Mouse (Mus musculus) forebrain, embryonic 11.5 days (tissue): ENCODE results near the gene Ick. TPM values are rescaled to one million over a fixed set of nuclear protein-coding genes. Genes with fewer than 3 reads are reported as not detected.
A peak's percentile ranks its signal among the peaks of the same experiment; 100 is the strongest.

ENCODE experiments used
- ATAC-seq: fragments of 200-750 bp; cut with Nextera tagmentation; replicated peaks from 2 replicates; pipeline ENCODE4 v1.8.0; 2017; ENCODE audit warnings: moderate TSS enrichment; ENCODE audit not compliant: low FRiP score
- DNase-seq: peaks from one replicate; pipeline ENCODE4 v3.0.0-alpha.2; 2017; ENCODE audit warnings: low spot score
- H3K27ac ChIP-seq: fragments of 300-500 bp; sonication (generic); 2 replicates; pipeline ENCODE4 v1.5.1; 2014; ENCODE audit warnings: low read depth, low read length
- H3K27me3 ChIP-seq: fragments of 300-500 bp; sonication (generic); 2 replicates; pipeline ENCODE4 v1.6.1; 2014; ENCODE audit warnings: mild to moderate bottlenecking, low read length, mixed read lengths; ENCODE audit not compliant: control insufficient read depth, insufficient read depth
- H3K36me3 ChIP-seq: fragments of 300-500 bp; sonication (generic); 2 replicates; pipeline ENCODE4 v1.6.1; 2014; ENCODE audit warnings: mild to moderate bottlenecking, low read length, moderate library complexity, mixed read lengths; ENCODE audit not compliant: control insufficient read depth, insufficient read depth
- H3K4me1 ChIP-seq: fragments of 300-500 bp; sonication (generic); replicated peaks from 2 replicates; pipeline ENCODE4 v1.6.1; 2014; ENCODE audit warnings: low read length, mixed read lengths; ENCODE audit not compliant: control insufficient read depth, insufficient read depth
- H3K4me2 ChIP-seq: fragments of 300-500 bp; sonication (generic); 2 replicates; pipeline ENCODE4 v1.6.1; 2014; ENCODE audit warnings: low read depth, mild to moderate bottlenecking, low read length, moderate library complexity, mixed read lengths; ENCODE audit not compliant: severe bottlenecking
- H3K4me3 ChIP-seq: fragments of 300-500 bp; sonication (generic); 2 replicates; pipeline ENCODE4 v1.5.1; 2014; ENCODE audit warnings: low read depth, low read length
- H3K9ac ChIP-seq: fragments of 300-500 bp; sonication (generic); 2 replicates; pipeline ENCODE4 v1.6.1; 2014; ENCODE audit warnings: low read length
- H3K9me3 ChIP-seq: fragments of 300-500 bp; sonication (generic); 2 replicates; pipeline ENCODE4 v1.6.1; 2016; ENCODE audit warnings: low read length, mixed read lengths; ENCODE audit not compliant: control insufficient read depth
- WGBS: fragments of 180-500 bp; shearing (Covaris S2); extraction: QIAGEN DNeasy Blood & Tissue Kit; methylation state at CpG from one replicate; pipeline ENCODE4 v1.1.7; 2014; 5-methylcytosine and 5-hydroxymethylcytosine counted together
- polyA plus RNA-seq: library from polyadenylated mRNA; unstranded; fragments of >200 nt; fragmentation: Nextera tagmentation; extraction: Ambion mirVana; gene quantifications from 2 replicates; pipeline ENCODE4 v1.2.1, GENCODE M21; 2014

Gene Ick
- polyA plus RNA-seq, 1 experiment from 2014 or later: 35.0 TPM

- Histone ChIP-seq H3K4me1 (peaks cover 5% of the 10 kb centered on the region; the same call in 1 of the 2 replicates), H3K36me3 (no peaks in the 10 kb centered on the region), H3K27ac (no peak overlapping the region), H3K4me2 (no peak overlapping the region), H3K4me3 (no peak overlapping the region), H3K9me3 (no peaks in the 10 kb centered on the region), H3K9ac (no peak overlapping the region), H3K27me3 (no peaks in the 10 kb centered on the region)
- DNase-seq: peak; percentile 49
- 87% methylated on average over 11 of the region's 11 CpGs for WGBS
- no peak for ATAC-seq
Observed at GRCm38 (mm10) chr9:78195034-78195433, 86.0 kb downstream of the Ick start.

- no peak overlapping the region for H3K27ac ChIP-seq
- no peak overlapping the region for H3K4me2 ChIP-seq
- no peaks in the 10 kb centered on the region for H3K4me1 ChIP-seq
- no peak for ATAC-seq
- H3K27me3 ChIP-seq: no peaks in the 10 kb centered on the region
- H3K36me3 ChIP-seq: no peaks in the 10 kb centered on the region
- WGBS: 97% methylated on average over 9 of the region's 9 CpGs
- no peaks in the 10 kb centered on the region for H3K9me3 ChIP-seq
- no peak for DNase-seq
- no peak overlapping the region for H3K4me3 ChIP-seq
- no peak overlapping the region for H3K9ac ChIP-seq
Observed at GRCm38 (mm10) chr9:78197801-78198200, 88.8 kb downstream of the Ick start.

- H3K27ac ChIP-seq: no peak overlapping the region
- no peak overlapping the region for H3K9ac ChIP-seq
- no peak overlapping the region for H3K4me3 ChIP-seq
- H3K9me3 ChIP-seq: no peaks in the 10 kb centered on the region
- DNase-seq (no peak), ATAC-seq (no peak)
- no peaks in the 10 kb centered on the region for H3K4me1 ChIP-seq
- no peaks in the 10 kb centered on the region for H3K27me3 ChIP-seq
- 88% methylated on average over 6 of the region's 6 CpGs for WGBS
- no peaks in the 10 kb centered on the region for H3K36me3 ChIP-seq
- no peak overlapping the region for H3K4me2 ChIP-seq
Observed at GRCm38 (mm10) chr9:78204194-78204593, 95.2 kb downstream of the Ick start.

- ATAC-seq (no peak), DNase-seq (no peak)
- 81% methylated on average over 4 of the region's 4 CpGs for WGBS
- Histone ChIP-seq H3K4me1 (no peaks in the 10 kb centered on the region), H3K9ac (no peak overlapping the region), H3K27ac (no peak overlapping the region), H3K27me3 (no peaks in the 10 kb centered on the region), H3K36me3 (no peaks in the 10 kb centered on the region), H3K9me3 (no peaks in the 10 kb centered on the region), H3K4me3 (no peak overlapping the region), H3K4me2 (no peak overlapping the region)
Observed at GRCm38 (mm10) chr9:78208956-78209355, 100.0 kb downstream of the Ick start.

- Histone ChIP-seq H3K9ac (no peak overlapping the region), H3K4me2 (no peak overlapping the region), H3K4me3 (no peak overlapping the region), H3K4me1 (no peaks in the 10 kb centered on the region), H3K27ac (no peak overlapping the region), H3K27me3 (no peaks in the 10 kb centered on the region), H3K9me3 (no peaks in the 10 kb centered on the region), H3K36me3 (no peaks in the 10 kb centered on the region)
- ATAC-seq: no peak
- DNase-seq: no peak
- 94% methylated on average over 3 of the region's 3 CpGs for WGBS
Observed at GRCm38 (mm10) chr9:78210079-78210478, 101.1 kb downstream of the Ick start.

GRCm38 (mm10) chr9:78210821-78211220 lies 101.8 kb downstream of the Ick start:
- Histone ChIP-seq H3K27me3 (no peaks in the 10 kb centered on the region), H3K36me3 (no peaks in the 10 kb centered on the region), H3K4me3 (no peak overlapping the region), H3K4me1 (no peaks in the 10 kb centered on the region), H3K27ac (no peak overlapping the region), H3K4me2 (no peak overlapping the region), H3K9me3 (no peaks in the 10 kb centered on the region), H3K9ac (no peak overlapping the region)
- WGBS: 90% methylated on average over 2 of the region's 2 CpGs
- DNase-seq: no peak
- ATAC-seq: no peak

GRCm38 (mm10) chr9:78211521-78211920 lies 102.5 kb downstream of the Ick start:
- no peak for ATAC-seq
- WGBS: 97% methylated on average over 3 of the region's 3 CpGs
- Histone ChIP-seq H3K27me3 (no peaks in the 10 kb centered on the region), H3K9ac (no peak overlapping the region), H3K4me3 (no peak overlapping the region), H3K36me3 (no peaks in the 10 kb centered on the region), H3K9me3 (no peaks in the 10 kb centered on the region), H3K4me1 (no peaks in the 10 kb centered on the region), H3K27ac (no peak overlapping the region), H3K4me2 (no peak overlapping the region)
- DNase-seq: no peak

- Histone ChIP-seq H3K27ac (no peak overlapping the region), H3K4me3 (no peak overlapping the region), H3K4me2 (no peak overlapping the region), H3K36me3 (no peaks in the 10 kb centered on the region), H3K27me3 (no peaks in the 10 kb centered on the region), H3K9ac (no peak overlapping the region), H3K4me1 (no peaks in the 10 kb centered on the region), H3K9me3 (no peaks in the 10 kb centered on the region)
- DNase-seq: no peak
- no peak for ATAC-seq
- WGBS: 90% methylated on average over 7 of the region's 7 CpGs
Observed at GRCm38 (mm10) chr9:78212341-78213049, 103.5 kb downstream of the Ick start.

GRCm38 (mm10) chr9:78217074-78217473 lies 108.1 kb downstream of the Ick start:
- ATAC-seq (no peak), DNase-seq (no peak)
- Histone ChIP-seq H3K9ac (no peak overlapping the region), H3K9me3 (no peaks in the 10 kb centered on the region), H3K4me3 (no peak overlapping the region), H3K27me3 (no peaks in the 10 kb centered on the region), H3K4me1 (no peaks in the 10 kb centered on the region), H3K4me2 (no peak overlapping the region), H3K27ac (no peak overlapping the region), H3K36me3 (no peaks in the 10 kb centered on the region)
- WGBS: 83% methylated on average over 4 of the region's 4 CpGs
